Mouse (Mus musculus) ovary, postnatal 10 days (tissue): ENCODE data around the gene Fam117b.

ENCODE experiments used
- DNase-seq: peaks from one replicate; pipeline ENCODE4 v3.0.0; 2022; ENCODE audit warnings: low spot score

The Fam117b gene

GRCm38 (mm10) chr1:59913195-59913868 lies 526 bp downstream of the Fam117b start:
- DNase-seq: peak; percentile 24

GRCm38 (mm10) chr1:59913869-59914225 lies 1.0 kb downstream of the Fam117b start:
- DNase-seq: no peak

GRCm38 (mm10) chr1:59914799-59915198 lies 2.0 kb downstream of the Fam117b start:
- DNase-seq: no peak

GRCm38 (mm10) chr1:59915843-59916610 lies 3.2 kb downstream of the Fam117b start:
- no peak for DNase-seq

- DNase-seq: no peak
Measured at GRCm38 (mm10) chr1:59917401-59917800, 4.6 kb downstream of the Fam117b start.

GRCm38 (mm10) chr1:59918075-59918474 lies 5.3 kb downstream of the Fam117b start:
- no peak for DNase-seq

GRCm38 (mm10) chr1:59923201-59923600 lies 10.4 kb downstream of the Fam117b start:
- DNase-seq: no peak

GRCm38 (mm10) chr1:59923673-59924072 lies 10.9 kb downstream of the Fam117b start:
- no peak for DNase-seq

- no peak for DNase-seq
Measured at GRCm38 (mm10) chr1:59924411-59924810, 11.6 kb downstream of the Fam117b start.

- DNase-seq: no peak
Measured at GRCm38 (mm10) chr1:59926021-59926672, 13.3 kb downstream of the Fam117b start.

- no peak for DNase-seq
Measured at GRCm38 (mm10) chr1:59927131-59927680, 14.4 kb downstream of the Fam117b start.

GRCm38 (mm10) chr1:59930926-59931325 lies 18.1 kb downstream of the Fam117b start:
- DNase-seq: no peak

GRCm38 (mm10) chr1:59932991-59933390 lies 20.2 kb downstream of the Fam117b start:
- no peak for DNase-seq

- DNase-seq: no peak
Measured at GRCm38 (mm10) chr1:59941063-59941462, 28.3 kb downstream of the Fam117b start.

GRCm38 (mm10) chr1:59942057-59942790 lies 29.4 kb downstream of the Fam117b start:
- DNase-seq: no peak

GRCm38 (mm10) chr1:59943825-59944224 lies 31.0 kb downstream of the Fam117b start:
- no peak for DNase-seq

GRCm38 (mm10) chr1:59945969-59946368 lies 33.2 kb downstream of the Fam117b start:
- DNase-seq: no peak

GRCm38 (mm10) chr1:59947509-59947908 lies 34.7 kb downstream of the Fam117b start:
- no peak for DNase-seq

GRCm38 (mm10) chr1:59957206-59957605 lies 44.4 kb downstream of the Fam117b start:
- DNase-seq: no peak

GRCm38 (mm10) chr1:59959941-59960340 lies 47.1 kb downstream of the Fam117b start:
- DNase-seq: no peak

GRCm38 (mm10) chr1:59966171-59966785 lies 53.5 kb downstream of the Fam117b start:
- no peak for DNase-seq

GRCm38 (mm10) chr1:59967291-59967690 lies 54.5 kb downstream of the Fam117b start:
- DNase-seq: no peak
